Mouse (Mus musculus) thymus, adult 2 months (tissue): ENCODE results near the gene Chst12.

Experiments
- CTCF ChIP-seq: fragments of 200-500 bp; IDR thresholded peaks from 2 replicates; pipeline ENCODE4 v1.5.1; 2012; ENCODE audit warnings: mild to moderate bottlenecking, control low read depth, low read length, moderate library complexity, borderline replicate concordance; ENCODE audit not compliant: control insufficient read depth, poor library complexity, insufficient read depth; ENCODE audit errors: extremely low read depth
- POLR2A ChIP-seq: fragments of 200-500 bp; IDR thresholded peaks from 2 replicates; pipeline ENCODE4 v1.6.1; 2012; ENCODE audit warnings: mild to moderate bottlenecking, low read length, control low read depth, moderate library complexity; ENCODE audit not compliant: control insufficient read depth, poor library complexity, insufficient read depth; ENCODE audit errors: extremely low read depth

- no peak for TF ChIP-seq CTCF
- TF ChIP-seq POLR2A, result no peak
Measured at GRCm38 (mm10) chr5:140538111-140538683, 32.8 kb downstream of the Chst12 start.
